Mouse (Mus musculus) bone marrow macrophage, adult 2 months (primary cell): ENCODE data around the gene Slc51b.

ENCODE experiments used
- CTCF ChIP-seq: IDR thresholded peaks from 2 replicates; pipeline ENCODE4 v1.5.1; 2012; ENCODE audit warnings: low read depth, mild to moderate bottlenecking, low read length, moderate library complexity
- POLR2A ChIP-seq: IDR thresholded peaks from 2 replicates; pipeline ENCODE4 v1.6.1; 2012; ENCODE audit warnings: mild to moderate bottlenecking, low read depth, low read length, borderline replicate concordance

GRCm38 (mm10) chr9:65381017-65381590, 41.7 kb downstream of the Slc51b start:
- TF ChIP-seq POLR2A: no peak
- TF ChIP-seq CTCF: no peak
